Mouse (Mus musculus): ENCODE measurements around the gene Itga6.

DNA sequence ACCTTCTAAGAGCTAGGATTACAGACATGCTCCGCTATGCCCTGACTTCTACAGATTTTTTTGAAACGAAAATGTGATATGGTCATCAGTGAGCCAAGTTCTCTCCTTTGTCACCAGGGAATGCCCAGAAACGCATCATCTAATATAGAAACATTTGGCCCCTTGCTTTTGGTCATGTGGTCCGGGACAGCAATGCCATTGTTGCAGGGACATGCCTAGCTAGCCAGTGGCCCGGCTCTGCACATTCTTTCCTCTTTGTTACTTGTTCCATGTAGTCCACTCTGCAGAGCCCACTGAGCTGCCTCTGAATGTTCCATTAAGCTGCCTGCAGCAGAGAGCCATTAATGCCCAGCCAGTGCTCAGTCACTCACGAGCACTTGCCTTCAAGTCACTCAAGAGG, 34.6 kb downstream of the Itga6 start:
- TF ChIP-seq CTCF (IDR thresholded peaks at IDR 0.05 in 2 of 3, conservative IDR thresholded peaks at IDR 0.05 in 1 of 3; ENCODE audit: control insufficient read depth in 1 of 3, insufficient read depth in 1 of 3, low read depth in 2 of 3, low read length in 3 of 3, poor library complexity in 1 of 3, severe bottlenecking in 1 of 3) (no peak), RCOR1 (IDR thresholded peaks at IDR 0.05; ENCODE audit: low read depth, low read length) (no peak), TCF12 (IDR thresholded peaks at IDR 0.05; ENCODE audit: low read depth, low read length) (no peak), POLR2A (IDR thresholded peaks at IDR 0.05; ENCODE audit: control insufficient read depth in 1 of 2, insufficient read depth in 1 of 2, low read depth in 1 of 2, low read length in 2 of 2, poor library complexity in 1 of 2) (no peak), MYB (IDR thresholded peaks at IDR 0.05; ENCODE audit: low read depth, low read length) (no peak), BHLHE40 (IDR thresholded peaks at IDR 0.05; ENCODE audit: borderline replicate concordance, low read depth, low read length) (no peak), GATA1 (IDR thresholded peaks at IDR 0.05; ENCODE audit: low read depth, low read length) (no peak), ELF1 (IDR thresholded peaks at IDR 0.05; ENCODE audit: low read depth, low read length) (no peak), MYC (IDR thresholded peaks at IDR 0.05; ENCODE audit: low read depth, low read length) (no peak), USF1 (IDR thresholded peaks at IDR 0.05; ENCODE audit: low read depth, low read length) (no peak), EP300 (IDR thresholded peaks at IDR 0.05; ENCODE audit: low read depth in 1 of 2, low read length in 2 of 2) (no peak)
